Mouse (Mus musculus) embryonic fibroblast, embryonic 13.5 days (primary cell): ENCODE measurements around the gene Rbbp4.

Experiments used
- CTCF ChIP-seq: IDR thresholded peaks from 2 replicates; pipeline ENCODE4 v1.5.1; 2011; ENCODE audit warnings: mild to moderate bottlenecking, control low read depth, low read length, moderate library complexity, borderline replicate concordance; ENCODE audit not compliant: insufficient read depth
- POLR2A ChIP-seq: IDR thresholded peaks from 2 replicates; pipeline ENCODE4 v1.6.1; 2011; ENCODE audit warnings: low read depth, mild to moderate bottlenecking, control low read depth, low read length, moderate library complexity

GRCm38 (mm10) chr4:129295188-129295587 is 40.0 kb downstream of the Rbbp4 start:
- TF ChIP-seq CTCF (no peak), POLR2A (no peak)
